Mouse (Mus musculus) activated CD4-positive, CD25-positive, alpha-beta regulatory T cell, adult 4 months (primary cell): Measurements from ENCODE around the gene Mmd2. TPM values are rescaled to one million over a fixed set of nuclear protein-coding genes. Genes with fewer than 3 reads are reported as not detected.

Experiments used
- ATAC-seq: one replicate; pipeline ENCODE4 v1.8.0; 2017
- polyA plus RNA-seq, 2 experiments: library from polyadenylated mRNA; unstranded; fragments of 100-300 nt; shearing (Covaris generic); gene quantifications; one replicate each; pipeline ENCODE4 v1.2.1; 2017

The Mmd2 gene
- polyA plus RNA-seq, 2 experiments from 2014 or later, result not detected

DNA sequence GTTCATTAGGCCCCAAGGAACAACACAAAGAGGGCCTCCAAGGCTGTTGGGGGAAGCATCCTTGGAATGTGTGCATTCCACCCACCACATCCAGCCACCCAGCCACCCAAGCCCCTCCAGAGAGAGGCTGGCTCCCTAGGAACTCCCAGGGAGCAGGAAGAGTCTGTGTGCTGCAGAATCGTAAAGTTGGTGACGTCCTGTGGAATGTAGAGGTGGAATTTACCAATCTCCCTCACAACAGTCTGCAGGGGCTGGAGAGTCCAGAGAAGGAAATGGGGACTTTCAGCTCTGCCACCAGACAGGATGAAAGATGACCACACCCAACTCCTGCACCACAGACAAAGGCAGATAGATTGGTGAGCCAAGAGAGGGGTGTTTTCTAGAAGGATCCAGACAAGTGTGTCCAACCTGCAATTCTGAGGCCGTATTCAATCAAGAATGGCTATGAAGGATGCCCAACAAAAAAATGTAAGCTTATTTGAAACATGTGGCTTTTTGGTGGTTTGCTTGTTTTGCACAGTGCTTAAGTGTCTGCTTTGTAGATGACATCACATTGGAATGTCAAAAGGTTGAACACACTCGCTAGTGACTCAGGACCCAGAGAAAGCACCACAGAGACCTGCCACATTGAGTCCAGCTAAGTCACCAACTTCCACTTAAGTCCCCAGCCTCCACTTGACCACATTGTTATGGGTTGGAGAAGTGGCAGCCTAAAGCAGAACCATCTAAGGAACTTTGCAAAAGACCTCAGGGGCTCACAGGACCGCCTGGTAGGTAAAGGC, 63.4 kb downstream of the Mmd2 start:
- no peak for ATAC-seq

DNA sequence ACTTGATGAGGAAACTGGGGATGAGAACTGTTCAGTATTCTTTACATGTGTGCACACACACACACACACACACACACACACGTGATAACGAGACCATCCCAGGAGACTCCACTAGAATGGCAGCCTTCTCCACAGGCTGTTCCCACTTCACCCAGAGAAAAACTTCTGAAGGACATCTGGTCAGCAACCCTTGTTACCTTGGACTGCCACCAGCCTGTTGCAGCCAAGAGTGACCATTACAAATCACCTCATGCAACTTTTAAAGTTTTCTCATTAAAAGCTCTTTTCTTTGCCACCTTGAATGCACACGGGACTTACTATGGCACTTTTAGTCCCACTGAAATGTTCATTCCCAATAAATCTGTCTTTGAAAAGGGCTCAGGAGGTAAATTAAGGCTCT, 71.3 kb downstream of the Mmd2 start:
- ATAC-seq, result no peak

GRCm38 (mm10) chr5:142535388-142535787, 73.2 kb downstream of the Mmd2 start:
- no peak for ATAC-seq

DNA sequence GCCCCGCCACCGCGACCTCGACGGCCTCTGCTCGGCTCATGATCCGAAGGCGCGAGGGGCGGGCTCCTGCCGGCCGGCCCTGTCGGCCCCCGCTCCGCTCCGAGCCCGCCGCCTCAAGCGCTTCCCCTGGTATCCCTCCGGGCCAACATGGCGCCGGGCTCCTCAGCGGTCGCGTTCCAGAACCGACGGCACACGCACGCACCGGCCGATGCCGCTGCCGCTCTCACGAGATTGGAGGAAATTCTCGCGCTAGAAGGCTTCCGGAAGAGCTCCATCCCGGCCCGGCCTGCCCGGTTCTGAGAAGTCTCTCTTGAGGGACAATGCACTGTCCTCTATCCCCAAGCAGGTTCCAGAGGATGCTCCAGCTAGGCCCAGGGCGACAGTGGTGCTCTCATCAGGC, 78.7 kb downstream of the Mmd2 start, which contains the start of gene Papolb:
Gene Papolb, minus strand, starts transcription at position 162 of the 400 bp plus-strand sequence.
- no peak for ATAC-seq

GRCm38 (mm10) chr5:142524711-142525464, 83.7 kb downstream of the Mmd2 start:
- ATAC-seq, result no peak

DNA sequence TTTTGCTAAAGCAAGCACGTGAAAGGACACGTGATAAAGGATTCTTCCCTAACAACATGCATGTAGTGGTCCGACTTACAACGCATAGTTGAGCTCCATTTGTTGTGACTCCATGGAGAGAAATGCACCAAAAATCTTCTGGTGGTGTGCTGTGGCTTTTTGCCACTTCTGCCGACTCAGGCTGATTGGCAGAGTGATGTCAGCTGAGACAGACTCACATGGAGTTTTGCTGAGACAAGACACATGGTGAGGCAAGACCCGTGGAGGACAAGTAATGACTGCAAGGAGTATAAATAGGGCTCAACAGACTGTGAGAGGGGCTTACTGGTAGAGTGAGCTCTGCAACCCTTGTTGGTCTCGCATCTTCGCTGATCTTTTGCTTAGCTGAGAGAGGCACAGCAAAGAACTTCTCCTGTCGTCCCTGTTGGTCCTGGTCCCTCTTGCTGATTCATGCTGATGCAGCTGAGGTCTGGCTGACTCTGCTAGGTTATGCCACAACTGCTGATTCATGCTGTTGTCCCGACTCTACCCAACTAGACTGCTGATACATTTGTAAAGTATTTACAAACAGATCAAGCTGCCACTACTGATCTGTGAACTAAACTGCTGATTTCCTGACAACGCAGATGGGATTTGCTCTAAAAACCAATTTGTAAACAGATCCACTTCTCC, 87.3 kb downstream of the Mmd2 start:
- ATAC-seq, result no peak

GRCm38 (mm10) chr5:142520360-142520759, 88.2 kb downstream of the Mmd2 start:
- no peak for ATAC-seq

- no peak for ATAC-seq
Observed at GRCm38 (mm10) chr5:142518973-142519372, 89.6 kb downstream of the Mmd2 start.

Other genes starting within 250 kb of the Mmd2 start
- gene Foxk1, start 207.3 kb downstream of the Mmd2 start, polyA plus RNA-seq, result 10 to 100 TPM in 1 of 2 experiments, 1 to 10 TPM in 1; 9.4 to 13.3 TPM
- gene Ap5z1, start 144.9 kb downstream of the Mmd2 start, polyA plus RNA-seq, result 10 to 100 TPM; 12.0 to 24.8 TPM
- not detected for gene Papolb, start 78.7 kb downstream of the Mmd2 start, polyA plus RNA-seq
- gene Radil, start 57.7 kb downstream of the Mmd2 start, polyA plus RNA-seq, result not detected
- gene Wipi2, start 18.9 kb upstream of the Mmd2 start, polyA plus RNA-seq, result 10 to 100 TPM; 14.6 to 15.9 TPM
- gene Slc29a4, start 83.7 kb upstream of the Mmd2 start, polyA plus RNA-seq, result under 1 TPM; 0.50 to 0.86 TPM
- 1 to 10 TPM; 4.1 to 4.3 TPM for gene Tnrc18, start 208.9 kb upstream of the Mmd2 start, polyA plus RNA-seq